Mouse (Mus musculus): ENCODE measurements at regions not wholly inside any gene's neighbourhood (a gene's known extent, or its start where the extent isn't known, plus 50 kb on each side); places are given as distances from the start of the nearest gene placed in this dataset.

DNA sequence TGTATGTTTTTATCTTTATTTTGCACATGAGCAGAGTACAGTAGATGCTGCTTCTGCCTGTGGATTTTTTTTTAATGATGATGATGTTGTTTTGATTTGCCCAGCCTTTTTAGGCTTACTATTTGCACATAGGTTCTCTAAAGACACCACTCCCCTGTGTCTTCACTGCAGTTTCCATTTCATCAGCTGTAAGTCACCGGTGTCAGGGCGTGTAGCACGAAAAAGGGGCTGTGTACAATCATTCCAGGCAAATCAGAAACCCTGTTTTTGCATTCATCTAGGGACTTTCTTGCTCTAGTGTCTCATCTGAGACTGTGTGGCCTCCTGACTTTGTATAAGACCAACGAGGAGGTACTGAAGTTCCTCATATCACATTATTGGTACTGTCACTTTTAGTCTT lies 588.6 kb upstream of the Mef2c start:
- TF ChIP-seq CTCF (IDR thresholded peaks at IDR 0.05) = no peak
- in situ Hi-C loops (cut with MboI; ENCODE audit: low pct_unique_long_range_greater_than_20kb) = no loop called here
- DNase-seq (ENCODE audit: low read depth, low spot score) (no peak), ATAC-seq (no peak)
- ChIA-PET CTCF (no interaction called here), POLR2A (interaction anchor here (0.6 kb wide), 1 partner anchor 31 kb away, joined by 3 read pairs; no protein-coding TSS in a partner anchor)
- no peaks in the 10 kb centered on the region for H3K27me3 ChIP-seq

DNA sequence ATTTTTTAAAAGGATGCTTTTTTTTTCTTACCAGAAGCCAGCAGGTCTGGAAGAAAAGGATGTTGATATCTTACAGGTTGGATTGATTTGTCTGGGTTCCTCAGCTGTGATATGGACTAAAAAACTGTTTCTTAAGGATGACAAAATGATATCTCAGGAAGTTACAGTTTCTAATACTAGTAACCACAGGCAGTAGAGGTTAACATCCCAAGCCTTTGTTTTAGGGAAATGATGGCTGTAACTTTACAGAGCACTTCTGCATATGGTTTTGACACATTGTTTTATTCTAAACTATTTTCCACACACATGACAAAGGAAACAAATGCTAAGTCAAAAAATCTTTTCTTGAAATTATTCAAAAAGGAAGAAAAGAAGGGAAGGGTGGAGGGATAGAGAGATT lies 573.8 kb upstream of the Mef2c start:
- CTCF ChIA-PET = no interaction called here
- in situ Hi-C loops (cut with MboI; ENCODE audit: low pct_unique_long_range_greater_than_20kb) = no loop called here
- ATAC-seq (no peak), DNase-seq (ENCODE audit: low read depth, low spot score) (no peak)
- POLR2A ChIA-PET = no interaction called here
- H3K27me3 ChIP-seq = peaks cover 3% of the 10 kb centered on the region
- TF ChIP-seq CTCF (IDR thresholded peaks at IDR 0.05) = no peak

DNA sequence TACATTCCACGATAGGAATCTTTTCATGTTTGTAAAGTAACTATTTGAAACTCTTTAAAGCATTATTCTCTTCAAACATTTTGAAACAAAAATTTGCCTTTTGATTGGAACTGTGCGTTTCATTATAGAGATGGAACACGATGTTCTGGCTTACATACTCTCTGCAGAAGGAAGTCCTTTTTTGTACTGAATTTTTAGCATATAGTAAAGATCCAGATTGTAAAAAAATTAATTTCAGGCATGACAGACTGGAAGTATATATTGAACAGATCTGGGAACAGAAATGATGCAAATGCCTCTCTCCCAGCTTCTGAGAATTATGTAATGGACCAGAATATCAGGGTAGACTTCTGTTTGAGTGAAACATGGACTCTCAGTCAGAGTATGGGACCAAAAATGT lies 566.0 kb upstream of the Mef2c start:
- in situ Hi-C loops (cut with MboI; ENCODE audit: low pct_unique_long_range_greater_than_20kb) = no loop called here
- CTCF ChIA-PET = no interaction called here
- POLR2A ChIA-PET = no interaction called here

DNA sequence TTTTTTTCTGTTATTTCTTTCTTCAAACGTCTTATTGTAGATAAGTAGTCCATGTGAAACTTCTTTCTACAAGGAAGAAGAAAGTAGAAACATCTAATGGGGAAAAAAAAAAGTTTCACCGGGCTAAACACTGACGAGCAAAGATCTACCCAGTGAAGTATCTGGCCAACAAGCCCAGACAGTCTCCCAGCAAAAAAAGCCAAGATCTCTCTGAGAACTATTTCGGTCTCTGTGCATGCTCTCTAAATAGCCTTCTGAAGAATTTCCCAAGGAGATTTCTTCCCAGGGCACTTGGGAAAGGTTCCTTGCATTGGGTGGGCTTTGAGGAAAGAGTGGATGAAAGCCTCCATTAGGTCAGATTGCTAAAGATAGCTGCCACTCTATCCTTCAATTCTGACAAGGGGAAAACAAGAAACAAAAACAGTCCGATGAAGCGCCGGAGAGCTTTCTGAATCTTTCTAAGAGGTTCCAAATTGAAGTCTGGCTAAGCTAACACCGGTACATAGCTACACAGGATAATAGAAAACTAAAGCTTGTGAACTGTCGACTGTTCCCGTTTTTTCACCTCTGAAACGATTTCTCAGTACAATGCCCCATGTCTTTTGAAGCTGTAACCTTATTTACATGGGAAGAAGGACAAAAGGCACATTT lies 561.0 kb upstream of the Mef2c start:
- ChIA-PET POLR2A (no interaction called here), CTCF (no interaction called here)
- no peak for DNase-seq (ENCODE audit: low read depth, low spot score)
- in situ Hi-C loops (cut with MboI; ENCODE audit: low pct_unique_long_range_greater_than_20kb) = no loop called here
- H3K27me3 ChIP-seq = peaks cover 8% of the 10 kb centered on the region
- no peak for ATAC-seq
- TF ChIP-seq CTCF (IDR thresholded peaks at IDR 0.05) = no peak

More for the DNA sequence above, 566.0 kb upstream of the Mef2c start:
- DNase-seq (ENCODE audit: low read depth, low spot score) (no peak), ATAC-seq (no peak)
- TF ChIP-seq CTCF (IDR thresholded peaks at IDR 0.05) = no peak
- peaks cover 4% of the 10 kb centered on the region for H3K27me3 ChIP-seq

DNA sequence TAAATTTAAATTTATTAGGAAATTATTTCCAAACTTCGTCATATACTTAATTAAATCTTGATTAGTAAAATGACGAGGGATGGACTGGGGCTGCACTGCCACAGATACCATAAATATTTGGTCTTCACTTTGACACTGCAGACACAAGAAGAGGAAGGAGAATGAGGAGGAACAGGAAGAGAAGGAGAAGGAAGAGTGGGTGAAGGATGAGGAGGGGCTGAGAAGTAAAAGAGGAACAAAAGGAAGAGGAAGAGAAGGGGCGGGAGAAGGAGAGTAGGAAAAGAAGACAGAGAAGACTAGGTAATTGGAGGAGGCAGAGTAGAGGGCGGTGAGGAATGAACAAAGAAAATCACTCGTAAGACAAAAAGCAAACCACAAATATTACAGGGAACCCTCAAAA lies 556.9 kb upstream of the Mef2c start:
- in situ Hi-C loops (cut with MboI; ENCODE audit: low pct_unique_long_range_greater_than_20kb) = no loop called here
- CTCF ChIA-PET = no interaction called here
- TF ChIP-seq CTCF (IDR thresholded peaks at IDR 0.05) = no peak
- H3K27me3 ChIP-seq = peaks cover 8% of the 10 kb centered on the region
- DNase-seq (ENCODE audit: low read depth, low spot score) (no peak), ATAC-seq (no peak)
- POLR2A ChIA-PET = no interaction called here

DNA sequence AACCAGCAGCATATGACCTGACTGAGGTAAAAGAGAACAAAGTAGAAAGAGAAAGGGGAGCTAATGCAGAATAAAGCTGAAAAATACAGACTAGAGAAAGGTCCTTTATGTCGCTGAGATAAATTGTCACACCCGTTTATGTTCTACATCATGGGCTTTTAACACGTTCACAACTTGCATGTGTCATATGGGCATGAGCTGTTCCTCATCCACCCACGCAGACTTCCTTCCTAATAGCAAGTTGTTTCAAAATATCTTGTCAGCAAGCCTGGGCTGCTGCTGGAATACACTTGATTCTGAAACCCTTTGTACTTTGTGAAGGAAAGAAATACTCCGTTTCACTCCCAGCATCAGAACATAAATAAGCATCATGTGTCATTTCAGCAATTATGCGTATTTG lies 554.3 kb upstream of the Mef2c start:
- ChIA-PET POLR2A (no interaction called here), CTCF (no interaction called here)
- no peak for TF ChIP-seq CTCF (IDR thresholded peaks at IDR 0.05)
- no peak for ATAC-seq
- H3K27me3 ChIP-seq = no peaks in the 10 kb centered on the region
- DNase-seq (ENCODE audit: low read depth, low spot score) = no peak
- in situ Hi-C loops (cut with MboI; ENCODE audit: low pct_unique_long_range_greater_than_20kb) = no loop called here

DNA sequence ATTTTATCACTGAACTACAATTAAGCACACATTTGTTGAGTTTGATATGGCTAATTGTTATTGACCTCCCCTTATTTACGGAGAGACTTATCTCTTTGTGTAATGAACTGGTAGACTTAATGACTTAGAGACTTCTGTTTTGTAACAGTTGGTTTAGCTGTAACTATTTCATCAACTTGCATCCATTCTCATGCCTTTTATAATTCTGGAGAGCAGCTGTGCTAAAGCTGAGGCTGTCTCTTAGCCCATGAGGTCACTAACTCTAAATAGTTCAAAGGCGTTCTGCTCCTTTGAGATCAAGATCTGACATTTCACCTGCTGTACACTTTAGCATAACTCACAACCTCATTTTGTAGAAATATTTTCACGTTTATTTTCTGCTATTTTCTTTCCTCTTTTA lies 541.5 kb upstream of the Mef2c start:
- TF ChIP-seq CTCF (IDR thresholded peaks at IDR 0.05) = no peak

DNA sequence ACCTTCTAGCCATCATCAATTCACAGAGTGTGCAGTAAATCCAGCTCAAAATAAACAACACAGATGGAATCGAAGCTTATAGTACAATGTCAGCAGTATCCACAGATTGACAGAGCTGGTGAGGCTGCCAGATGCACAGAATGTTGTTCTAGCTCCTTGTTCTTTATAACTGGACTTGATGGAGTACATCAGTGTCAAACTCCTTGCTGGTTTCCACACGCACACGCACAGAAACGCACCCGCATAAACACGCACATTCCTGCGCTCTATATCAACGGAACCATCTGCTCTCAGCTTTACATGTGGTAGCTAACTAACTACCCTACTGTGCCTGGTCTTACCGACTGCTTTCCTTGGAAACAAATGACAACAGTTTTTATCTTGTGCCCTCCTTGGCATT lies 532.1 kb upstream of the Mef2c start:
- POLR2A ChIA-PET = no interaction called here
- DNase-seq (ENCODE audit: low read depth, low spot score) (no peak), ATAC-seq (no peak)
- TF ChIP-seq CTCF (IDR thresholded peaks at IDR 0.05) = no peak
- H3K27me3 ChIP-seq = no peaks in the 10 kb centered on the region
- CTCF ChIA-PET = no interaction called here
- in situ Hi-C loops (cut with MboI; ENCODE audit: low pct_unique_long_range_greater_than_20kb) = no loop called here

More for the DNA sequence above, 541.5 kb upstream of the Mef2c start:
- in situ Hi-C loops (cut with MboI; ENCODE audit: low pct_unique_long_range_greater_than_20kb) = no loop called here
- POLR2A ChIA-PET = no interaction called here
- no peaks in the 10 kb centered on the region for H3K27me3 ChIP-seq
- no peak for DNase-seq (ENCODE audit: low read depth, low spot score)
- no peak for ATAC-seq
- CTCF ChIA-PET = no interaction called here

DNA sequence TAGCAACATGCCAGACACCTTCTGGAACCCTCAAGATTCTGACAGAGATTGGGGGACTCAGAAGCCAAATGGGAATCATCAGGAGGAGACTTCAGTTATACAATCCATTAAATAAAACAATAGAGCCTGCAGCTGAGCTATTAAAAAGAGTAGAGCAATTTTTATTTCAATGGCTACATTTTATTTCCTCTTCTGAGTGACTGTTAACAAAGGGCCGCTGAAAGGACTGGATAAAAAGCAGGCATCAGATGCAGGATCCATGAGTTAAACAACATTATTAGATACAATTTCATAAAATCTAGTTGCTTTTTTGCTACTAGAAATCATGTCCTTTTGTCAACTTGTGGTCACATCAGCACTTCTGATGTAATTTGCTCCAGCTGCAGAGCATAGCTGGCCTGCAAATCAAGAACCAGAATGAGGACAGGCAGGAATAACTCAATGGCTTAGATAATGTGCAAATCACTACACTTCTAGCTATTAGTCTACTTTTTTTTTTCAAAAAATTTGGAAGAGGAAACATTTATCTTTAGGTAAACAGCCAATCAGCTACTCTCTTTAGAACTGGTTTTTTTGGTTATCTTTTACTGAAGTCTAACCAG lies 529.5 kb upstream of the Mef2c start:
- in situ Hi-C loops (cut with MboI; ENCODE audit: low pct_unique_long_range_greater_than_20kb) = no loop called here
- POLR2A ChIA-PET = interaction anchor here (0.7 kb wide), 1 partner anchor 1376 kb away, joined by 4 read pairs; no protein-coding TSS in a partner anchor
- ATAC-seq (no peak), DNase-seq (ENCODE audit: low read depth, low spot score) (no peak)
- CTCF ChIA-PET = no interaction called here
- TF ChIP-seq CTCF (IDR thresholded peaks at IDR 0.05) = no peak
- no peaks in the 10 kb centered on the region for H3K27me3 ChIP-seq

DNA sequence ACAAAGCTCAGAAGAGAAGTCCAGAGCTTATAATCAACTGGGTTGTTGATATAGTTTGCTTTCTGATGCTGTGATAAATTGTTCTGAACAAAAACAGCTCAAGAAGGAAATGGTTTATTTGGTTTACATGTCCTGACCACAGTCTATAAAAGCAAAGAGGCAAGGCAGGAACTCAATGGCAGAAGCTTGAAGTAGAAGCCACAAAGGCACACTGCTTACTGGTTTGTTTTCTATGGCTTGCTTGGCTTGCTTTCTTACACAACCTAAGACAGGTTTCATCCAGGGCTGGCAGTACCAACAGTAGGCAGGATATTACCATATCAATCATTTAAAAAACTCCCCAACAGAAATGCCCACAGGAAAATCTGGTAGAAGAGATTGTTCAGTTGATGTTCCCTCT lies 502.7 kb upstream of the Mef2c start:
- no peaks in the 10 kb centered on the region for H3K27me3 ChIP-seq
- DNase-seq (ENCODE audit: low read depth, low spot score) = no peak
- TF ChIP-seq CTCF (IDR thresholded peaks at IDR 0.05) = no peak
- ChIA-PET POLR2A (no interaction called here), CTCF (no interaction called here)
- ATAC-seq = no peak
- in situ Hi-C loops (cut with MboI; ENCODE audit: low pct_unique_long_range_greater_than_20kb) = no loop called here

DNA sequence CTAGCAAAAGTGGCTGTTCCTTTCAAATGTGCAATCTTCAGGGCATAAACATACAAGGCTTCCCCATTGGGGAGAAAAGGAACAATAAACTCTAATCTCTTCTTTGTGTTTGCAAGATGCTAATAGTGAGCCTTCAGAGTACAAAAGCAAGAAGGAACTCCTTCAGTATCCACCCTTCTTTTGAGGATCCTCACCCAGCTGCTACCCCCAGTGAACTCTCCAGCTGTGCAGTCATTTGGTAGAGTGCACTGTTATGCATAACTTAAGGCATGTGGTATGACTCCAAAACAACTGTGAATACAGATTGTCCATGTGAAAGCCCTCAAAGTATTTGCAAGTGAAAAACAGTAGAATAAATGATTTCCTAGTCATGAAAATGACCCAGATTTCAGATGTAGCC lies 487.1 kb upstream of the Mef2c start:
- ChIA-PET CTCF (no interaction called here), POLR2A (no interaction called here)
- ATAC-seq (no peak), DNase-seq (ENCODE audit: low read depth, low spot score) (no peak)
- in situ Hi-C loops (cut with MboI; ENCODE audit: low pct_unique_long_range_greater_than_20kb) = no loop called here
- no peaks in the 10 kb centered on the region for H3K27me3 ChIP-seq
- no peak for TF ChIP-seq CTCF (IDR thresholded peaks at IDR 0.05)

DNA sequence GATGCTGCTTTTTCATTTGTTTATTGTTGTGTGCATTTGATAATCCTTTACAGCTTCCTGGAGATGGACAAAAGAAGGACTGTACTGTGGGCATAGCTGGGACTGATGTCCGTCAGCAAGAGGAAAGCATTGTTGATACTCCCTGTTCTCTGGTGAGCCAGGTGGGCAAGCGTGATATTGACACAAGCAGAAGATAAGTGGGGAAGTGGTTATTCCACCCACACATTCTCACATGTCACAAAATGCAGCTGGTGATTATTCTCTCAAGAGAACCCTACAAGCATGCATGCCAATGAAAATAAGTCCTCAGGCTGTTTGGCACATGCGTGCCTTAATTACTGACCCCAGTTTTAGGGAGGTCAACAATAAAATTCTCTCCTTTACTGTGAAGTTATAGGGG lies 483.0 kb upstream of the Mef2c start:
- no peak for ATAC-seq
- DNase-seq (ENCODE audit: low read depth, low spot score) = no peak
- in situ Hi-C loops (cut with MboI; ENCODE audit: low pct_unique_long_range_greater_than_20kb) = no loop called here
- no peaks in the 10 kb centered on the region for H3K27me3 ChIP-seq
- POLR2A ChIA-PET = no interaction called here
- no peak for TF ChIP-seq CTCF (IDR thresholded peaks at IDR 0.05)
- CTCF ChIA-PET = no interaction called here
